Mouse (Mus musculus) splenic B cell, adult 2 months (primary cell): ENCODE measurements around the gene Ubn2.
A peak's percentile ranks its signal among the peaks of the same experiment; 100 is the strongest.

Experiments used
- DNase-seq: peaks from one replicate; pipeline ENCODE4 v3.0.0-alpha.2; 2011; ENCODE audit warnings: low read depth, low spot score
- H3K27me3 ChIP-seq: 2 replicates; pipeline ENCODE4 v1.6.1; 2012; ENCODE audit warnings: mild to moderate bottlenecking, low read length, moderate library complexity, mixed read lengths; ENCODE audit not compliant: control insufficient read depth, poor library complexity, insufficient read depth, severe bottlenecking
- H3K36me3 ChIP-seq: 2 replicates; pipeline ENCODE4 v1.6.1; 2012; ENCODE audit warnings: mild to moderate bottlenecking, low read length, moderate library complexity, mixed read lengths; ENCODE audit not compliant: control insufficient read depth, poor library complexity, insufficient read depth, severe bottlenecking

Ubn2 gene

GRCm38 (mm10) chr6:38550250-38551061 is 116.7 kb downstream of the Ubn2 start:
- Histone ChIP-seq H3K36me3 (no peaks in the 10 kb centered on the region), H3K27me3 (no peaks in the 10 kb centered on the region)
- DNase-seq: peak; percentile 75

- peak; percentile 99 for DNase-seq
- H3K36me3 ChIP-seq: no peaks in the 10 kb centered on the region
- no peaks in the 10 kb centered on the region for H3K27me3 ChIP-seq
Observed at GRCm38 (mm10) chr6:38551062-38551988, 117.6 kb downstream of the Ubn2 start, which contains the start of gene Luc7l2. Luc7l2 (plus strand) TSS chr6:38551334.

GRCm38 (mm10) chr6:38551989-38552635 is 118.4 kb downstream of the Ubn2 start:
- no peaks in the 10 kb centered on the region for H3K36me3 ChIP-seq
- DNase-seq: peak; percentile 97
- H3K27me3 ChIP-seq: no peaks in the 10 kb centered on the region

GRCm38 (mm10) chr6:38552636-38553000 is 118.9 kb downstream of the Ubn2 start:
- H3K36me3 ChIP-seq: no peaks in the 10 kb centered on the region
- no peak for DNase-seq
- H3K27me3 ChIP-seq: no peaks in the 10 kb centered on the region
